Mouse (Mus musculus): Measurements from ENCODE around the gene Phyhipl.

The Phyhipl gene

GRCm38 (mm10) chr10:70655828-70656227 is at the start of gene Phyhipl:
TSS of gene Phyhipl (minus strand) at chr10:70655965.
- no peak for DNase-seq

DNA sequence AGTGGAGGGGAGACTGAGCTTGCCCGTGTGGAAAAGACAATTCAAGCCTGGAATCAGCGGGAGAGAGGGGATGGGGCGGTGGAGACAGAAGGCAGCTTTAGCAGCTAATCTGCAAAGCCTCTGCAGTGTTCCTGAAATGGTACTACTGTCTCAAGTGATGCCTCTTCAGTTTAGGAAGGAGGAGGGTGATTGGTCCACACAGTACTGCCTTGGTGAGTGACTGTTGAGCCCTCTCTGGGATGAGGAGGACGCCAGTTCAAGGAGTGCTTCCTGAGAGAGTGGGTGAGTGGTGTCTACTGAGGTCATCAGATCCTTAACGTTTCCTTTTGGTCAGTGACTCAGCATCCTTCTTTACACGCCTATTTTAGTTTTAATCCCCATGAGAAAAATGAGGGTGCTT is 47.4 kb upstream of the Phyhipl start:
- no peak for DNase-seq

- no peak for DNase-seq
Measured at GRCm38 (mm10) chr10:70699581-70699980, 43.8 kb upstream of the Phyhipl start.

DNA sequence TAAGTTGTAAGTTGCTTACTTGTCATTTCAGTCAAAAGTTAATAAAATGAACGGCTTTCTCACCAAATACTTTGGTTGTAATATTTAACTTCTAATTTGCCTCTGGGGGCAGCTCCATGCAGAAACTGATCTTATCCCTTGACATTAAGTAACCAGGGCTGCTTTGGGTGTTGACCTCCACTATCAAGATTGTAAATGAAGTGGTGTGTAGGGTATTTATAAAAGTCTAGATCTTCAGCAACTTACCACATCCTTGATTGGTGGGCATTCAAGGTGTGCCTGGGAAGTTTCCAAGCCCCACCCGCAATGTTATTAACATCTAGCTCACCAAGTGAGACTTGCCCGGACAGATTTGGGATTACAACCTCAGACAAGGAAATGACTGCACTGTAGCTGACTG is 42.2 kb upstream of the Phyhipl start:
- DNase-seq: no peak

- no peak for DNase-seq
Measured at GRCm38 (mm10) chr10:70696748-70697585, 41.2 kb upstream of the Phyhipl start.

GRCm38 (mm10) chr10:70689346-70689745 is 33.6 kb upstream of the Phyhipl start:
- DNase-seq: no peak

- DNase-seq: no peak
Measured at GRCm38 (mm10) chr10:70688881-70689280, 33.1 kb upstream of the Phyhipl start.

DNA sequence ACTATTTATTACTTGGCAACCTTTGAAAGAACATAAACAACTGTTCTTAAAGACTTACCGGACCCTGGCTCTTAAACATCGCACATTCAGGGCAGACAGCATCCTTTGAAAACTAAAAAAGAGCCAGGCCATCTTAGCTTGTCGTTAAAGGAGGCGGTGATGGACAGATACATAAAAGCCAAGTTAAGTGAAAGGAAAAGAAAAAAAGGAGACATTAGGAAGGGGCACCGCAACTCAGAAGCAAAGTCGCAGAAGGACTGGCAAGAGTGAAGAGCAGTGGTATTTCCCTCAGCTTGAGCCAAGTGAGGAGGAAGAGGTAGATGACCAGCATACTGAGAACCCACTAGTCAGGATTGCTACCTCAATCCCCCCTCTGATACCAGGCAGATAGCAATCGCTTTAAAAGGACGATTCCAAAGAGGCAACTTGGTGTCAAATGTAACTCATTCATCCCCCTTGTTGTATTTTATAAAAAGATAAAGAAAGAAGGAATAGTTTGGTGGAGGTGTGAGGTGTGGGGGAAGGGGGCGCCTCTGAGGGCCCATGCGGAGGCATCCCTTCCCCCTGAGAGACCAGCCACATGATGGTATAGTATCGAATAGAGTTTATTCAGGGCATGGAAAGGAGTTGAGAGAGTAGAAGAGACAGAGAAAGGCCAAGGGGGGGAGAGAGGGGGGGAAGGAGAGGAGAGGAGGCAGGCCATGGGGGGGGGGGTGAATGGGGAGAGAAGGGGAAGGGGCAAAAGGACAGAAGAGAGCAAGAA is 31.4 kb upstream of the Phyhipl start:
- no peak for DNase-seq

DNA sequence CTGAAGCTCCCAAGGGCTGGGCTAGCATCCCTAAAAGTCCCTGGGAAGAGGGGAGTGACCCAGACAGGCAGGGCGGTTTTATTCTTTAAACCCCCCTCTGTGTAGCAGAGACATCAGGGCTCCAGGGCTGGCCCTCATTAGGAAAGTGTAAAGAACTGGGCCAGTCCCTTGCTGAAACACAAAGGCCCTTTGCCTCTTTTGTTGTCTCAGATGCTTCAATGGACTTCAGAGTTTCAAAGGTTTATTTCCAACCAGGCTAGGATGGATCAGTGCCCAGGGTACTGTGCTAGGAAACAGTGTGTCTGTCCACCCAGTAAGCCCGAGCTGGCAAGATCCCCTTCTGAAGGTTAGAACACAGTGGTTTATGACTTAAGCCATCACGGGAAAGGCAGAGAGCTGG is 30.7 kb upstream of the Phyhipl start:
- no peak for DNase-seq

- DNase-seq: no peak
Measured at GRCm38 (mm10) chr10:70683508-70683907, 27.7 kb upstream of the Phyhipl start.

GRCm38 (mm10) chr10:70677946-70678345 is 22.2 kb upstream of the Phyhipl start:
- DNase-seq: no peak

GRCm38 (mm10) chr10:70656272-70656671 is 507 bp upstream of the Phyhipl start:
- no peak for DNase-seq

- DNase-seq: no peak
Measured at GRCm38 (mm10) chr10:70654655-70655054, 1.1 kb downstream of the Phyhipl start.

DNA sequence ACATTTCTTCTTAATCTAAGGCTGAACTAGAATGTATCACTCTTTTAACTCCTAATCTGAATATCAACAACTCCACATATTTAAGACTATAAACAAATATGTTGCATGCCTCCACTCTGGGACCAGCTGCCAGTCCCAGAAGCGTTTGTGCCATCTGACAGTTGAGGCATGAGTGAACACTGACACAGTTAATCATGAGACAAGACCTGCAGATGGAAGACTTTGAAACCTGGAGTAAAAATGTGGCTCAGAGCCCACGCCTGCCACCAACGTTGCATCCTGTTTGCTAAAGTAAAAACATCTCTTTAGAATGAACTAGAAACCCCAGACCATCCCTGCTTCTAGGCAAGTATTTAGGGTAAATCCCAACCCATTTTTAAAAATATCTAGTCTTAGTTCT is 1.6 kb downstream of the Phyhipl start:
- DNase-seq: no peak

GRCm38 (mm10) chr10:70651769-70652648 is 3.8 kb downstream of the Phyhipl start:
- no peak for DNase-seq

GRCm38 (mm10) chr10:70648831-70649230 is 6.9 kb downstream of the Phyhipl start:
- no peak for DNase-seq

DNA sequence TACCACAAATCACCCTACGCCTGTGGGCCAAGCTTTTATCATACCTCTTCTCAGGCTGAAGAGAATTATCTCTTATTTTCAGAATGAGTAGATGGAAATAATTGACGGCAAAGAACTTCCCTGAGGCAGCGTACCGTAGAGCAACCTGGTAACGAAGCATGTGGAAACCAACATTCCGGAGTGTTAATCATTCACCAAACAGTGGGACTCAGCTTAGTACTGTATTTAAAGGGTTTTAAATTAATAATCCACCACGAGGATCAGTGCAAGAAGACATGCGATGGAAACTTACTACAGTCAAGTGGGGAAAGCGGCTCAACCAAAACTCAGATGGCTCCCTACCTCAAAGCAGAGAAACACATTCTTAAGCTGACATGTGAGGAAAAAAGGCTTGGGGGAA is 12.6 kb downstream of the Phyhipl start:
- no peak for DNase-seq

DNA sequence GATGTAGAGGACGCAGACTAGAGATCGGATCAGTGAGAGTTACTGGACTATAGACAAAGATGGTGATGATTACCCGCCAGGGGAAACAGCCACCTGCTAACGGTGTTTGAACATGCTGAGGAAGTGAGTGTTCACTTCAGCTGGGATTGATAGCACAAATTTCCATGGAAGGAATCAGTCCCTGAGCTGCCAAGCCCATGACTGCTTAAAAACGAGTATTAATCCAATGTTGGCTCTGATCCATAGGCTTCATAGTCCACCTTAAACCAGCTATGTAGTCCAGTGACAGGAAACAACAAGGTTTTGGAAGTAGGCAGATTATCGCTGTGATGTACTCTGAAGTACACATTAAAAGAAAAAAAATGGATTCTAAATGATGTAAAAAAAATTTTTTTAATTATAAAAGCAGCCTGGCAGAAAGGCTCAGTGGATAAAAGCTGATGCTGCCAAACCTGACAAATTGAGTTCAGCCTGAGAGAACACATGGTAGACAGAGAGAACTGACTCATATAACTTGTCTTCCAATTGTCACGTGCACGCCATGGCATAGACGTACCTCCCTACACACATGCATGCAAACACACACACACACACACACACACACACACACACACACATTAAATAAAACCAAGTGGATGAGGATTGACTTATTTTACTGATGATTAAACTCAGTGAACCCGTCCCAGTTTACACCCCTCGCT is 14.7 kb downstream of the Phyhipl start:
- DNase-seq: no peak

DNA sequence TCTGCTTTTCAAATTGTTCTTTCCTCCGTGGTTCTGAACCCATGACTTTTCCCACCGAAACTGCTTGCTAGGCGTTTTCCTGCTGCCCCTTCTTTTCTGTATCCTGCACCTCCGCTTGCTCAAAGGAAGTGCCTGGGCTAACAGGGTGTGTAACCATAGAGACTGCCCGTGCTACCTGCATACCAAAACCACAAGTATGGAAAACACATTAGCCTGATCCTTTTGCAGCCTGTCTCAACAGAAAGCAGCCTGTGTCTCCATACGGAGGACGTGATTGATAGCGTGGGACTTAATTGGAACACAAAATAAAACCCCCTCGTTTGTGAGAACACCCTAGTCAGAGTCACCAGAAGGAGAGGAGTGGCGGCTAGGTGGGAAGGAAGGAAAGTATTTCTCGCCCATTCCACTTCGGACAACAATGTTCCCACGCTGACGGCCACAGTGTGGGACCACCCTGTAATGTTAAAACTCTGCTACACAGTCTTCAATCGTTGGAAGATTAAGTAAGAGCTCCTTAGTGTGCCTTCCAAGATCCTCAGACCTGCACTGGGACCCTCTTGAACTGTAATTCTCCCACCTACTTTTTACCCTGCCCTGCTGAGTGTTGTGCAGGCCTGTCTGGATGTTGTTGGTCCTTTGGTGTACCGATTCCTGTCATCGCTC is 15.6 kb downstream of the Phyhipl start:
- DNase-seq: no peak

- DNase-seq: no peak
Measured at GRCm38 (mm10) chr10:70637640-70638328, 18.0 kb downstream of the Phyhipl start.

GRCm38 (mm10) chr10:70635261-70635660 is 20.5 kb downstream of the Phyhipl start:
- DNase-seq: no peak
